Mouse (Mus musculus) stomach, embryonic 16.5 days (tissue): ENCODE data around the gene Msi2. TPM values are rescaled to one million over a fixed set of nuclear protein-coding genes. Genes with fewer than 3 reads are reported as not detected.
A peak's percentile ranks its signal among the peaks of the same experiment; 100 is the strongest.

Experiments
- ATAC-seq: fragments of 200-750 bp; cut with Nextera tagmentation; 2 replicates; pipeline ENCODE4 v1.8.0; 2017; ENCODE audit warnings: moderate number of reproducible peaks, moderate TSS enrichment; ENCODE audit not compliant: insufficient read depth, low FRiP score
- H3K27ac ChIP-seq: fragments of 300-500 bp; sonication (generic); 2 replicates; pipeline ENCODE4 v1.5.1; 2014; ENCODE audit warnings: low read length
- H3K27me3 ChIP-seq: fragments of 300-500 bp; sonication (generic); 2 replicates; pipeline ENCODE4 v1.6.1; 2014; ENCODE audit warnings: low read length, control low read depth, mixed read lengths; ENCODE audit not compliant: control insufficient read depth, insufficient read depth
- H3K36me3 ChIP-seq: fragments of 300-500 bp; sonication (generic); 2 replicates; pipeline ENCODE4 v1.6.1; 2014; ENCODE audit warnings: low read length; ENCODE audit not compliant: control insufficient read depth, insufficient read depth
- H3K4me1 ChIP-seq: fragments of 300-500 bp; sonication (generic); 2 replicates; pipeline ENCODE4 v1.6.1; 2014; ENCODE audit warnings: low read length, control low read depth, mixed read lengths; ENCODE audit not compliant: control insufficient read depth, insufficient read depth
- H3K4me2 ChIP-seq: fragments of 300-500 bp; sonication (generic); 2 replicates; pipeline ENCODE4 v1.6.1; 2014; ENCODE audit warnings: low read depth, low read length, mixed read lengths
- H3K4me3 ChIP-seq: fragments of 300-500 bp; sonication (generic); replicated peaks from 2 replicates; pipeline ENCODE4 v1.5.1; 2014; ENCODE audit warnings: mild to moderate bottlenecking, low read length
- H3K9ac ChIP-seq: fragments of 300-500 bp; sonication (generic); 2 replicates; pipeline ENCODE4 v1.6.1; 2014; ENCODE audit warnings: low read length
- H3K9me3 ChIP-seq: fragments of 300-500 bp; sonication (generic); replicated peaks from 2 replicates; pipeline ENCODE4 v1.6.1; 2016; ENCODE audit warnings: low read length, control low read depth; ENCODE audit not compliant: control insufficient read depth
- WGBS: fragments of 180-500 bp; shearing (Covaris S2); extraction: QIAGEN DNeasy Blood & Tissue Kit; methylation state at CpG from one replicate; pipeline ENCODE4 v1.1.7; 2014; 5-methylcytosine and 5-hydroxymethylcytosine counted together
- polyA plus RNA-seq: library from polyadenylated mRNA; unstranded; fragments of >200 nt; fragmentation: Nextera tagmentation; extraction: Ambion mirVana; gene quantifications from 2 replicates; pipeline ENCODE4 v1.2.1, GENCODE M21; 2015

Msi2 gene
- polyA plus RNA-seq, 1 experiment from 2014 or later, result 11.7 TPM

GRCm38 (mm10) chr11:88538710-88539340 lies 179.5 kb downstream of the Msi2 start:
- 78% methylated on average over 13 of the region's 13 CpGs for WGBS
- no peak overlapping the region for H3K4me2 ChIP-seq
- ATAC-seq, result no peak
- no peaks in the 10 kb centered on the region for H3K36me3 ChIP-seq
- no peak overlapping the region for H3K27ac ChIP-seq
- no peak overlapping the region for H3K9ac ChIP-seq
- H3K4me3 ChIP-seq, result no peak overlapping the region
- H3K9me3 ChIP-seq, result no peaks in the 10 kb centered on the region
- H3K4me1 ChIP-seq, result peaks cover 30% of the 10 kb centered on the region
- no peaks in the 10 kb centered on the region for H3K27me3 ChIP-seq

DNA sequence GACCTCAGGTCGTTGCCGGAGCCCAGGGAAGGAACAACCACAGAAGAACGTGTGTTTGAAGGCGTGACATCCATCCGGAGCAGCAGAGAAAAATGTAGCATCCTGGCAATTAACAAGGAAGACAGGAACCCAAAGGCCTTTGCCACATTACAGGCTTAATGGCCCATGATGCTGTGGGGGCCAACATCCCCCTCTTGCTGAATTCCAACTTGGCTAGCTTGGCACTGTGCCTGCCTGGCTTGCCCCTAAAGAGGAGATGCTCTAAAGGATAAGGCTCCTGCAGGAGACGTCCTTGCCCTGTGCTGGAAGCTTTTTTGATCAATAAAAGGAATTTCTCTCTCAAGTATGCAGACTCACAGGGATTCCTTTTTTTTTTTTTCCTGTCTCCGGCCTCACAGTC lies 181.0 kb downstream of the Msi2 start:
- Histone ChIP-seq H3K4me2 (no peak overlapping the region), H3K36me3 (no peaks in the 10 kb centered on the region), H3K9me3 (no peaks in the 10 kb centered on the region), H3K4me1 (peaks cover 20% of the 10 kb centered on the region), H3K27me3 (no peaks in the 10 kb centered on the region), H3K4me3 (no peak overlapping the region), H3K9ac (no peak overlapping the region), H3K27ac (no peak overlapping the region)
- WGBS, result 73% methylated on average over 7 of the region's 7 CpGs
- ATAC-seq, result no peak

GRCm38 (mm10) chr11:88536861-88537260 lies 181.5 kb downstream of the Msi2 start:
- Histone ChIP-seq H3K4me2 (no peak overlapping the region), H3K27ac (no peak overlapping the region), H3K4me1 (peaks cover 16% of the 10 kb centered on the region), H3K4me3 (no peak overlapping the region), H3K27me3 (no peaks in the 10 kb centered on the region), H3K9ac (no peak overlapping the region), H3K36me3 (no peaks in the 10 kb centered on the region), H3K9me3 (no peaks in the 10 kb centered on the region)
- 97% methylated on average over 2 of the region's 2 CpGs for WGBS
- no peak for ATAC-seq

- Histone ChIP-seq H3K27ac (no peak overlapping the region), H3K4me1 (peaks cover 11% of the 10 kb centered on the region), H3K9me3 (no peaks in the 10 kb centered on the region), H3K27me3 (no peaks in the 10 kb centered on the region), H3K9ac (no peak overlapping the region), H3K4me3 (no peak overlapping the region), H3K36me3 (no peaks in the 10 kb centered on the region), H3K4me2 (no peak overlapping the region)
- ATAC-seq, result no peak
- WGBS, result 33% methylated on average over 11 of the region's 11 CpGs
Measured at GRCm38 (mm10) chr11:88534331-88534929, 183.9 kb downstream of the Msi2 start.

DNA sequence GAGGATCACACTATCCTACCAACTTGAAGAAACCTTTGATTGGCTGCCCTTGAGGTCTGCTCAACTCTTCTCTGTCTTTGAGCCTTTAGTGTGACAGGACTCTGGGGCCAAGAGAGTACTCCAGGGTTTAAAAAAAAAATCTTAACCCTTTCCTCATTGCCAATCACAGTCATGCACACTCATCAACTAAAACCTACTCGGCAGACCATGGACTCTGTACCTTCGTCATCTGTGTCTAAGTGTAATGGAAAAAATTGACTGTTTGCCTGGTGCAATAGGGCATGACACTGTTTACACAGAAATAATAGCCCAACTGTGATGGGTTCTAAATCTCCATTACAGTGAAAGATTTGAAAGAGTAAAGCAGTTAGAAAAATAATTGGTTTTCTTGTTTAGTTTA lies 186.3 kb downstream of the Msi2 start:
- H3K27ac ChIP-seq, result no peak overlapping the region
- WGBS, result 46% methylated on average over 2 of the region's 2 CpGs
- H3K4me1 ChIP-seq, result peaks cover 30% of the 10 kb centered on the region
- no peak overlapping the region for H3K9ac ChIP-seq
- H3K27me3 ChIP-seq, result no peaks in the 10 kb centered on the region
- no peak overlapping the region for H3K4me2 ChIP-seq
- ATAC-seq, result no peak
- no peak overlapping the region for H3K4me3 ChIP-seq
- no peaks in the 10 kb centered on the region for H3K36me3 ChIP-seq
- no peaks in the 10 kb centered on the region for H3K9me3 ChIP-seq

DNA sequence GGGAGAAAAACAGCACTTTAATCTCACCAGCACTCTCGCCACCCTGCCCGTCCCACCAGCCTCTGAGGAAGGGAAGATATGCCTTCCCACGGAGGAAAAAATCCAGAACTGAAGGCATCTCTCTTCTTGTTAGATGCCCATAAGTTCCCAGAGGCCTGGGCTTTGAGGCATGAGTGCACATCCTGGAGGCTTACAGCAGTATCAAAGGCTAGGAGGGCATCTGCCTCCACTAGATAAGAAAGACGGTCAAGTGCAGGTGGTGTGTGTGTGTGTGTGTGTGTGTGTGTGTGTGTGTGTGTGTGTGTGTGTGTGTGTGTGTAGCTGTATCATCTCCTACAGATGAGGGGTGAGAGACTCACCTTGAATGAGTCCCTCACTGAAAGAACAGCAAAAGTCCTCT lies 188.3 kb downstream of the Msi2 start:
- WGBS, result 75% methylated on average over 4 of the region's 4 CpGs
- Histone ChIP-seq H3K4me3 (no peak overlapping the region), H3K9ac (no peak overlapping the region), H3K4me1 (peaks cover 46% of the 10 kb centered on the region), H3K27me3 (no peaks in the 10 kb centered on the region), H3K9me3 (no peaks in the 10 kb centered on the region), H3K4me2 (no peak overlapping the region), H3K27ac (no peak overlapping the region), H3K36me3 (no peaks in the 10 kb centered on the region)
- ATAC-seq, result no peak

- WGBS, result 25% methylated on average over 8 of the region's 8 CpGs
- Histone ChIP-seq H3K9me3 (no peaks in the 10 kb centered on the region), H3K4me3 (no peak overlapping the region), H3K9ac (no peak overlapping the region), H3K27me3 (no peaks in the 10 kb centered on the region), H3K27ac (peak overlapping the region; percentile 68; the same call in 1 of the 2 replicates), H3K4me2 (no peak overlapping the region), H3K4me1 (peaks cover 57% of the 10 kb centered on the region), H3K36me3 (no peaks in the 10 kb centered on the region)
- ATAC-seq, result peak; percentile 61
Measured at GRCm38 (mm10) chr11:88528522-88529101, 189.7 kb downstream of the Msi2 start.

DNA sequence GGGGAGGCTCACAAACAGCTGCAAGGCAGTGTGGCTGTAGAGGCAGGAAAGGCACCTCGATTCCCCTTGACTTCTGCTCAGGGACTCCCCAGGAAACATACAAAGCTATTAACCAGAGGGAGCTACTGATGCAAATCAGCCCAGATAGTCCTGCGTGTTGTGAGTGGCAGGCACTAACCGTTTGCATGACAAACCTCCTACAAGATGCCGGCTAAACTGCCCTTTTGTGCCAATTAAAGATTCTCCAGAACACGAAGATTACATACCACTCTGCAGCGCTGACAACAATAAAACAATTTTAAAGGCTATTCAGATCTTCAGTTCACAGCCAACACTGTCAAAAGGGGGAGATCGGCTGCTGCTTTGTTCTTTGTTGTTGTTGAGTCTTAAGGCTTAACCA lies 191.6 kb downstream of the Msi2 start:
- no peak for ATAC-seq
- Histone ChIP-seq H3K9me3 (no peaks in the 10 kb centered on the region), H3K27ac (no peak overlapping the region), H3K36me3 (no peaks in the 10 kb centered on the region), H3K4me2 (no peak overlapping the region), H3K4me1 (peaks cover 57% of the 10 kb centered on the region), H3K27me3 (no peaks in the 10 kb centered on the region), H3K4me3 (no peak overlapping the region), H3K9ac (no peak overlapping the region)
- 51% methylated on average over 7 of the region's 7 CpGs for WGBS

GRCm38 (mm10) chr11:88524790-88525575 lies 193.3 kb downstream of the Msi2 start:
- no peaks in the 10 kb centered on the region for H3K27me3 ChIP-seq
- 0 out of 2 replicates have a peak overlapping the region, but pooled peaks have one; percentile 6 for H3K9ac ChIP-seq
- H3K27ac ChIP-seq, result peak overlapping the region; percentile 59
- WGBS, result 32% methylated on average over 10 of the region's 10 CpGs
- peaks cover 57% of the 10 kb centered on the region for H3K4me1 ChIP-seq
- H3K4me2 ChIP-seq, result no peak overlapping the region
- peak; percentile 15; the same call in 1 of the 2 replicates for ATAC-seq
- H3K9me3 ChIP-seq, result no peaks in the 10 kb centered on the region
- no peaks in the 10 kb centered on the region for H3K36me3 ChIP-seq
- H3K4me3 ChIP-seq, result no peak overlapping the region
